Mouse (Mus musculus) G1E (cell line): ENCODE measurements around the gene Sdhaf1. TPM values are rescaled to one million over a fixed set of nuclear protein-coding genes. Genes with fewer than 3 reads are reported as not detected.

Experiments used
- ATAC-seq: 2 replicates; pipeline ENCODE4 v1.8.0; 2016; ENCODE audit warnings: mild to moderate bottlenecking; ENCODE audit not compliant: insufficient number of reproducible peaks, poor library complexity, low FRiP score, severe bottlenecking; ENCODE audit errors: extremely low read depth
- DNase-seq: peaks from one replicate; pipeline ENCODE4 v3.0.0; 2012; ENCODE audit warnings: low spot score
- H3K27me3 ChIP-seq: 2 replicates; pipeline ENCODE4 v1.6.1; 2012; ENCODE audit warnings: mild to moderate bottlenecking, low read length, inconsistent platforms; ENCODE audit not compliant: insufficient read depth
- H3K36me3 ChIP-seq: replicated peaks from 2 replicates; pipeline ENCODE3; 2012; ENCODE audit warnings: mild to moderate bottlenecking, inconsistent platforms
- H3K4me1 ChIP-seq: 2 replicates; pipeline ENCODE4 v1.6.1; 2012; ENCODE audit warnings: low read depth, low read length, inconsistent platforms, mixed read lengths; ENCODE audit not compliant: insufficient read depth
- H3K4me3 ChIP-seq: 2 replicates; pipeline ENCODE4 v1.5.1; 2012; ENCODE audit warnings: low read depth, mild to moderate bottlenecking, inconsistent platforms, low read length, moderate library complexity, mixed read lengths
- H3K9me3 ChIP-seq: replicated peaks from 2 replicates; pipeline ENCODE4 v1.6.1; 2012; ENCODE audit warnings: inconsistent platforms
- CTCF ChIP-seq: IDR thresholded peaks from 2 replicates; pipeline ENCODE4 v1.5.1; 2012; ENCODE audit warnings: low read depth, low read length, inconsistent platforms, mixed read lengths
- GATA1 ChIP-seq: IDR thresholded peaks from 2 replicates; pipeline ENCODE4 v1.6.1; 2012; ENCODE audit warnings: borderline replicate concordance, low read length, inconsistent platforms, mixed read lengths
- GATA2 ChIP-seq: IDR thresholded peaks from 2 replicates; pipeline ENCODE4 v1.6.1; 2012; ENCODE audit warnings: low read depth, low read length, inconsistent platforms, borderline replicate concordance
- POLR2AphosphoS5 ChIP-seq: IDR thresholded peaks from 2 replicates; pipeline ENCODE4 v1.6.1; 2012; ENCODE audit warnings: low read depth, low read length, inconsistent platforms; ENCODE audit not compliant: insufficient replicate concordance
- TAL1 ChIP-seq: conservative IDR thresholded peaks from 2 replicates; pipeline ENCODE4 v1.6.1; 2012; ENCODE audit warnings: low read depth, low read length, inconsistent platforms, mixed read lengths
- polyA plus RNA-seq: library from polyadenylated mRNA; stranded (reverse); fragments of >175 nt; gene quantifications from 2 replicates; pipeline ENCODE4 v1.2.3, GENCODE M21; 2012
- total RNA-seq, 2 experiments: library from RNA; stranded (forward) in 1 of 2; stranded (reverse) in 1 of 2; fragments of 200-1000 nt in 1 of 2; fragments of >200 nt in 1 of 2; fragmentation: Nextera tagmentation in 1 of 2; gene quantifications; 2 replicates each; pipeline ENCODE4 v1.2.3; 2014 to 2017

Sdhaf1 gene
- total and polyA plus RNA-seq, 3 experiments = 4.3 to 9.2 (median 8.9) TPM

DNA sequence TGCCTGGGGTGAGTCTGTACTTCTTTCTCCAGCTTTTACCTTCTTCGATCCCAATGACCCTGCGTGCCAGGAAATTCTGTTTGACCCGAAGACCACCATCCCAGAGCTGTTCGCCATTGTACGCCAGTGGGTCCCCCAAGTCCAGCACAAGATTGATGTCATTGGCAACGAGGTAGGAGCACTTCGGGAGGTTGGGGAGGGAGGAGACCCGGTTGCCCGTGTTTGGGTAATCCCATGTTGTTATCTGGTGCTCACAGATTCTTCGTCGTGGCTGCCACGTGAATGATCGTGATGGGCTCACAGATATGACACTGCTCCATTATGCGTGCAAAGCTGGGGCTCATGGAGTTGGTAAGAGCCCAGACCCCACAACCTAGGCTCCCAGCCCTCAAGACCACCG, 26.9 kb downstream of the Sdhaf1 start:
- peaks cover 25% of the 10 kb centered on the region for H3K27me3 ChIP-seq
- no peak overlapping the region for H3K4me3 ChIP-seq
- ATAC-seq (no peak), DNase-seq (no peak)
- no peaks in the 10 kb centered on the region for H3K9me3 ChIP-seq
- no peak for TF ChIP-seq CTCF
- TF ChIP-seq GATA2 = no peak
- TF ChIP-seq POLR2AphosphoS5 = no peak
- no peak for TF ChIP-seq TAL1
- no peak for TF ChIP-seq GATA1
- no peaks in the 10 kb centered on the region for H3K36me3 ChIP-seq
- peaks cover 7% of the 10 kb centered on the region for H3K4me1 ChIP-seq

DNA sequence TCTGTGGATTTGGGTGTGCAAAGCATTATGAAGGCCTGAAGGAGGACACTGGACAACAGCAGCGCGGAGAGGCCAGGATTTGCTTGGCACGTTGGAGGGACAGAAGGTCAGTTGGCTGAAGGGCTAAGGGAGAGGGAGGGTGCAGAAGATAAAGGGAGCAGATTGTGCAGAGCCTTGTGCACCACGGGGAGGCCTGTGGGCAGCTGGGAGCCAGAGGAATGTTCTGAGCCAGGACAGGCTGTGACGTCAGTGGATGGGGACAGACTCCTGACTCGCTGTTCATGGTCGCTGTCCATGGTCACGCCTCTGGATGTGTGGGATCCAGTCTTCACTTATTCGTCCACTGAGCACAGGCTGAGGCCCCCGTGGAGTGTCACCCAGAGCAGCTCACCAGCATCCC, 28.6 kb downstream of the Sdhaf1 start:
- TF ChIP-seq POLR2AphosphoS5 = no peak
- no peak for TF ChIP-seq CTCF
- no peak for TF ChIP-seq TAL1
- TF ChIP-seq GATA2 = no peak
- TF ChIP-seq GATA1 = no peak
- no peak for DNase-seq

DNA sequence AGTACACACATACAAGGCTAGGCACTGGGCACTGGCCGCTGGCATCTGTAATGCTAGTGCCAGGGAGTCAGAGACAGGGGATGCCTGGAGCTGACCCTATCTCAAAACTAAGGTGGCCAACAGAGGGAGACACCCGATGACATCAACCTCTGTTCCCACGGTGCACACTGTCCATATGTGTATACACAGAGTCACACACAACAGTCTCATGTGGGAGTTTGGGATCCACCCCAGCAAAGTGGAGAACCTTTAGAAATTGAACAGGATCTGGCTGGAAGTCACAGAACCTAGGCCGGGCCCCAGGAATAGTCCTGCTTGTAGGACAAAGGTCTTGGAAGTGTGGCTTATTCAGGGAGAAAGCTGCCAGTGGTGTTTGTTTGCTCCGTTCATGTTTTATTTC, 29.4 kb downstream of the Sdhaf1 start:
- ATAC-seq = no peak

More for the DNA sequence above, 28.6 kb downstream of the Sdhaf1 start:
- no peak for ATAC-seq
- Histone ChIP-seq H3K4me1 (peaks cover 9% of the 10 kb centered on the region), H3K4me3 (no peak overlapping the region), H3K9me3 (no peaks in the 10 kb centered on the region), H3K27me3 (peaks cover 37% of the 10 kb centered on the region), H3K36me3 (no peaks in the 10 kb centered on the region)

DNA sequence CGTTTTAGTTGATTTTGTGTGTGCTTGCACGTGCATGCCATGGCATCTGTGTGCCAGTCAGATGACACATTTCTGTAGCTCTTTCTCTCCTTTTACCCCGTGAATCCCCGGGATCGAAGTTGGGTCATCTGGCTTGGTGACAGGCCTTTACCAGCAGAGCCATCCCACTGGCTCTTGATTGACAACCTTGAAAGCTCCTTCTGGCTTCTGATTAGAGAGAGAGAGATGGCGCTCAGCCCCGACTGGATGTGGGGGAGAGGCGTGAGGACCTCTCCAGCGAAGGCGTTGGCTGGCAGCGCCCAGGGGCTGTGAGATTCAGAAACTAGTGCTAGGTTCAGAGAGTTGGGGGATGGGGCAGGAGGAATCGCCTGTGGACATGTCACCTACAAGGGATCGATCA, 29.9 kb downstream of the Sdhaf1 start:
- Histone ChIP-seq H3K4me1 (peaks cover 9% of the 10 kb centered on the region), H3K27me3 (peaks cover 47% of the 10 kb centered on the region), H3K4me3 (no peak overlapping the region), H3K9me3 (no peaks in the 10 kb centered on the region), H3K36me3 (no peaks in the 10 kb centered on the region)
- no peak for DNase-seq
- TF ChIP-seq CTCF (no peak), POLR2AphosphoS5 (no peak), GATA1 (no peak), GATA2 (no peak), TAL1 (no peak)
- ATAC-seq = no peak

More for the DNA sequence above, 29.4 kb downstream of the Sdhaf1 start:
- DNase-seq = no peak
- Histone ChIP-seq H3K4me1 (peaks cover 9% of the 10 kb centered on the region), H3K9me3 (no peaks in the 10 kb centered on the region), H3K4me3 (no peak overlapping the region), H3K27me3 (peaks cover 42% of the 10 kb centered on the region), H3K36me3 (no peaks in the 10 kb centered on the region)
- TF ChIP-seq GATA1 = no peak
- TF ChIP-seq TAL1 = no peak
- no peak for TF ChIP-seq CTCF
- TF ChIP-seq POLR2AphosphoS5 = no peak
- TF ChIP-seq GATA2 = no peak

DNA sequence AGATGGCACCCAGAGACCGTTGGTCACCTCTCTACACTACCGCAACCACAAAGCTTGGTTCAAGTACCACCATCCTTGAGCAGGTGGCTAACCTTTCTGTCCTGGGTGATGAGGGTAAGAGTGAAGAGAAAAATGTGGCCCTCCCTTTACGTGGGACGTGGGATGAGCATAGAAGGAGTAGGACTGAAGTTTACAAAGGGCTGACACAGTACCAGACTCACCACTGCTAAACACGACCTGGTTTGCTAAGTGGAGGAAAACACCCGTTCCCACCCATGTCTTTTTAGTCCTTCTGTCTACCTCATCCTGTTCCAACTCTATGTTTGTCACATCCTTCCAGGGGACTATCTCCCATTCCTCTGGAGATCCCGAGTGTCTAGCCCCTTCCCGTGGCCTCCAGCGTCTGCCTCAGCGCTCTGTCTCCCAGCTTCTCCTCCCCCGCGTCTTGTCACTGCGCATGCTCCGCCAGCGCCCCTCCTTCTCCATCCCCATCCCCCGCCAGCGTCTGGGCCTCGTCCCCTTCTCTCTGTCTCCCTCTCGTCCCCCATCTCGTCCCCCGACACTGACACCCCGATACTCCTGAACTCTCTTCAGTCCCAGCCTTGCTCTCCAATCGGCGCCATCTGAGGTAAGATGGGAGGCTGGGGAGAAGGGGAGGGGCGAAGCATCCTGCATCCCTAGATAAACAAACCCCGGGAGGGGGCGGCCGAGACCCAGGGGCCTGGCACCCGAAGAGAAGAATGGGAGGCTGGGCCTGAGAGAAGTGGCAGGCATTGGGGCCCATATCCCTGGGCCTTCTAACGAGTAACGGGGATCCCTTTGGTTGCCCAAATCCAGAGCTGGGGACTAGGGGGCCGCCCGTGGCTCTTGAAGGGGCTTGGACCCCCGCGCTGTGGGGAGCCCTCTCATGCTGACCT, 32.2 kb downstream of the Sdhaf1 start, which contains the start of gene Clip3:
Gene Clip3 (plus strand): TSS at position 514 of the 917 bp plus-strand sequence.
- ATAC-seq (no peak), DNase-seq (no peak)
- Histone ChIP-seq H3K4me1 (peaks cover 2% of the 10 kb centered on the region), H3K36me3 (no peaks in the 10 kb centered on the region), H3K27me3 (peaks cover 57% of the 10 kb centered on the region), H3K4me3 (no peak within 1 kb of the TSS), H3K9me3 (no peaks in the 10 kb centered on the region)
- TF ChIP-seq TAL1 (no peak), GATA2 (no peak), POLR2AphosphoS5 (no peak), GATA1 (no peak), CTCF (no peak)

DNA sequence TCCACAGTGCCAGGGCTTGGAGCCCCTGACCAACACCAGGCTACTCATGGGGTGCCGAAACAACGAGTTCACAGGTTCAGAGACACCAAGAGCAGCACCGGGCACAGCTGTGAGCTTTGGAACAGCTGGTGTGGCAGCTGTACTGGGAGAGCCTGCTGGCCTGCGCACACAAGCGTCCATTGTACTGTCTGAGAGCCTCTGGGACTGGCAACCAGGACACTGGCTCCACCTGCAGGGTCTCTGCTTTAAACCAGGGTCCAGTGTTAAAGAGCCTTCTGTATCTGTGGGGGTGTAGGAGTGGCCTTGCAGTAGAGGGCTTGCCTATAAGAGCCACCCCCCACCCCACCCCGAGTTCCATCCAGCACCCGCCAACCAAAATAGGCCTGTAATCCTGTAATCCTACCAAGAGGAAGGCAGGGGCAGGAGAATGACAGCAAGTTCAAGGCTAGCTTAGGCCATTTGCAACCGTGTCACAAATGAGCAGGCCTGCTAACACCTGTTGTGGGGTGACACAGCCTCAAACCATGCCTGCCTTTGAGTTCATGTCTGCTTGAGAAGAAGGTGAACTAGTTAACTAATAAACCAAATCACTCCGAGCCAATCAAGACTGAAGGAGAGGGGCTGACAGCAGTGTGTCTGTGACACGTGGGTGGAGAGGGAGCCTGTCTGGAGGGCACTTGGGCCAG, 33.8 kb downstream of the Sdhaf1 start:
- DNase-seq (no peak), ATAC-seq (no peak)
- Histone ChIP-seq H3K9me3 (no peaks in the 10 kb centered on the region), H3K4me3 (no peak overlapping the region), H3K27me3 (peaks cover 56% of the 10 kb centered on the region), H3K36me3 (no peaks in the 10 kb centered on the region), H3K4me1 (peaks cover 2% of the 10 kb centered on the region)
- TF ChIP-seq TAL1 (no peak), POLR2AphosphoS5 (no peak), GATA2 (no peak), GATA1 (no peak), CTCF (no peak)
